Mouse (Mus musculus): ENCODE results near the gene Rhoj. TPM values are rescaled to one million over a fixed set of nuclear protein-coding genes. Genes with fewer than 3 reads are reported as not detected.

Rhoj gene
- polyA plus RNA-seq (2016; fragmentation: Nextera tagmentation; extraction: Ambion mirVana), result 32.7 and 33.0 TPM in 2 replicates

GRCm38 (mm10) chr12:75307961-75308951, at the start of gene Rhoj:
Gene Rhoj (plus strand): TSS chr12:75308322.
- Histone ChIP-seq H3K27ac (peak within 1 kb of the TSS; percentile 93), H3K4me3 (replicated peaks) (peak within 1 kb of the TSS; percentile 60), H3K9ac (replicated peaks) (peak within 1 kb of the TSS; percentile 79), H3K4me1 (replicated peaks) (peaks cover 14% of the 10 kb centered on the region; the same call in 1 of the 2 replicates), H3K4me2 (peak within 1 kb of the TSS; percentile 80), H3K36me3 (no peaks in the 10 kb centered on the region), H3K9me3 (no peaks in the 10 kb centered on the region), H3K27me3 (no peaks in the 10 kb centered on the region)
- 1% methylated on average over 34 of the region's 34 CpGs for WGBS
- ATAC-seq (ENCODE audit: insufficient number of reproducible peaks, insufficient read depth, low FRiP score, low TSS enrichment, low read depth), result peak; percentile 86

GRCm38 (mm10) chr12:75271726-75272125, 36.4 kb upstream of the Rhoj start:
- no peaks in the 10 kb centered on the region for H3K4me1 ChIP-seq (replicated peaks)
- ATAC-seq (ENCODE audit: insufficient number of reproducible peaks, insufficient read depth, low FRiP score, low TSS enrichment, low read depth), result no peak
- H3K4me2 ChIP-seq, result no peak overlapping the region
- 80% methylated on average over 4 of the region's 4 CpGs for WGBS
- no peaks in the 10 kb centered on the region for H3K27me3 ChIP-seq
- no peak overlapping the region for H3K27ac ChIP-seq
- no peak overlapping the region for H3K9ac ChIP-seq (replicated peaks)
- no peaks in the 10 kb centered on the region for H3K9me3 ChIP-seq
- H3K4me3 ChIP-seq (replicated peaks), result no peak overlapping the region
- H3K36me3 ChIP-seq, result no peaks in the 10 kb centered on the region

GRCm38 (mm10) chr12:75275730-75276129, 32.4 kb upstream of the Rhoj start:
- WGBS, result 60% methylated on average over 2 of the region's 2 CpGs
- Histone ChIP-seq H3K4me2 (no peak overlapping the region), H3K27ac (no peak overlapping the region), H3K36me3 (no peaks in the 10 kb centered on the region), H3K9ac (replicated peaks) (no peak overlapping the region), H3K27me3 (no peaks in the 10 kb centered on the region), H3K9me3 (no peaks in the 10 kb centered on the region), H3K4me1 (replicated peaks) (no peaks in the 10 kb centered on the region), H3K4me3 (replicated peaks) (no peak overlapping the region)
- no peak for ATAC-seq (ENCODE audit: insufficient number of reproducible peaks, insufficient read depth, low FRiP score, low TSS enrichment, low read depth)

DNA sequence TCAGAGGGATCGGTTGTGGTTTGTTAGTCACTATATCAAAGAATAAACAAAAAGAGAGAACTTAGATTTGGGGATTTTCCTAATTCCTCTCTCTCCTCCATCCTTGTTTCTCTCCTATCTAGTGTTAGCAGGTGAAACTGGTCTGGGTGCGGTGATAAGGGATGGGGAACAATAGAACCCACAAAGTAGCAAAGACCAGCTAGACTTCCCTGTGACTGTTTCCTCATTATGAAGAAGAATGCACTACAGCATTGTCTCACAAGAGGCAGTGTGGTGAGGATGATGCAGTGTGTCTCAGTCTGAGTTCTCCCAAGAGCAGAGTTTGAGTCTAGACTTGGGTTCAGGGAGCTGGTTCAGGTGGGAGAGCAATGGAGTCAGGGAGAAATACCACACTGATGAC, 30.7 kb upstream of the Rhoj start:
- Histone ChIP-seq H3K4me1 (replicated peaks) (no peaks in the 10 kb centered on the region), H3K4me3 (replicated peaks) (no peak overlapping the region), H3K4me2 (no peak overlapping the region), H3K27me3 (no peaks in the 10 kb centered on the region), H3K36me3 (no peaks in the 10 kb centered on the region), H3K9ac (replicated peaks) (no peak overlapping the region), H3K27ac (no peak overlapping the region), H3K9me3 (no peaks in the 10 kb centered on the region)
- 89% methylated on average over 2 of the region's 2 CpGs for WGBS
- no peak for ATAC-seq (ENCODE audit: insufficient number of reproducible peaks, insufficient read depth, low FRiP score, low TSS enrichment, low read depth)

- Histone ChIP-seq H3K4me3 (replicated peaks) (no peak overlapping the region), H3K4me1 (replicated peaks) (no peaks in the 10 kb centered on the region), H3K9me3 (no peaks in the 10 kb centered on the region), H3K27ac (no peak overlapping the region), H3K9ac (replicated peaks) (no peak overlapping the region), H3K4me2 (no peak overlapping the region), H3K36me3 (no peaks in the 10 kb centered on the region), H3K27me3 (no peaks in the 10 kb centered on the region)
- 65% methylated on average over 7 of the region's 7 CpGs for WGBS
- no peak for ATAC-seq (ENCODE audit: insufficient number of reproducible peaks, insufficient read depth, low FRiP score, low TSS enrichment, low read depth)
Measured at GRCm38 (mm10) chr12:75280502-75280901, 27.6 kb upstream of the Rhoj start.

GRCm38 (mm10) chr12:75283226-75283625, 24.9 kb upstream of the Rhoj start:
- ATAC-seq (ENCODE audit: insufficient number of reproducible peaks, insufficient read depth, low FRiP score, low TSS enrichment, low read depth), result no peak
- Histone ChIP-seq H3K4me2 (no peak overlapping the region), H3K27me3 (no peaks in the 10 kb centered on the region), H3K4me3 (replicated peaks) (no peak overlapping the region), H3K36me3 (no peaks in the 10 kb centered on the region), H3K9me3 (no peaks in the 10 kb centered on the region), H3K4me1 (replicated peaks) (peaks cover 8% of the 10 kb centered on the region), H3K27ac (no peak overlapping the region), H3K9ac (replicated peaks) (no peak overlapping the region)
- WGBS, result 46% methylated on average over 2 of the region's 2 CpGs

DNA sequence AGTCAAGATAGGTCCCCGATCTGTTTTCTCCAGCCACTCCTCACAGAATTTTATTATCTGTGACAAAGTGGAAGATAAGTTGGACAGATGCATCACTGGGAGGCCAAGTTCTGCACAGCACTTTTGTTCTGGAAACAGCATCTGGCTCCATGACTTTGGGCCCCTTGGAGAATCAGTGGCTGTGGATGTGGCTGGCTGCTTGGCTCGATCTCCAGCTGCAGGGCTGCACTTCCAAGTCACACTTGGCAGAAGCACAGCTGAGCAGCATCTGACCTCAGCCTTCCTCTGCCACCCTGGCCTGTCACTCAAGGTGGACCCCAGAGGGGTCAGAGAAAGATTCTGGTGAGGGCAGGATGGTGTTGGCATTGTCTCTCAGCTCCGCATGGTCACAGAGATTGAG, 22.0 kb upstream of the Rhoj start:
- no peak for ATAC-seq (ENCODE audit: insufficient number of reproducible peaks, insufficient read depth, low FRiP score, low TSS enrichment, low read depth)
- Histone ChIP-seq H3K4me2 (no peak overlapping the region), H3K27me3 (no peaks in the 10 kb centered on the region), H3K27ac (peak overlapping the region; percentile 42; the same call in 1 of the 2 replicates), H3K4me3 (replicated peaks) (no peak overlapping the region), H3K36me3 (no peaks in the 10 kb centered on the region), H3K9ac (replicated peaks) (no peak overlapping the region), H3K9me3 (no peaks in the 10 kb centered on the region), H3K4me1 (replicated peaks) (peaks cover 8% of the 10 kb centered on the region)
- WGBS, result 57% methylated on average over 3 of the region's 3 CpGs

DNA sequence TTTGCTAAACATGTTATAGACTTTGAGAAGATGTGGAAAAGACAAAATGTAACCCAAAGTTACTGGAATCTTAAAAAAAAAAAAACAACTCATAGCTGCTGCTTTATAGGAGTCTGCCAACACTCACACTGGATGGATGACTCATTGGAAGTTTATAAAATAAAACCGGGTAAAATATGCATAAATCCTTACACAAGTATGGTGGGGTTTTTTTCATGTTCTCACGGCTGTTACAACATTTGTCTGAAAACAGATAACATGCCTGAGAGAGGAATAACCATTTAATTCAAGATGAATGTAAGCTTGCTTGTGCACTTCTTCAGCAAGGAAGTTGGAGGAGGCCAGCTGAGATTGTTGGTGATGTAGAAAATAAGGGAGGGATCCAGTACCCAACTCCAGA, 17.6 kb upstream of the Rhoj start:
- Histone ChIP-seq H3K9me3 (no peaks in the 10 kb centered on the region), H3K36me3 (no peaks in the 10 kb centered on the region), H3K27ac (no peak overlapping the region), H3K4me2 (no peak overlapping the region), H3K4me3 (replicated peaks) (no peak overlapping the region), H3K27me3 (no peaks in the 10 kb centered on the region), H3K9ac (replicated peaks) (no peak overlapping the region), H3K4me1 (replicated peaks) (peaks cover 8% of the 10 kb centered on the region)
- WGBS, result 78% methylated on average over 2 of the region's 2 CpGs
- ATAC-seq (ENCODE audit: insufficient number of reproducible peaks, insufficient read depth, low FRiP score, low TSS enrichment, low read depth), result no peak

- WGBS, result 92% methylated on average over 5 of the region's 5 CpGs
- no peak overlapping the region for H3K9ac ChIP-seq (replicated peaks)
- no peaks in the 10 kb centered on the region for H3K36me3 ChIP-seq
- no peaks in the 10 kb centered on the region for H3K27me3 ChIP-seq
- peaks cover 2% of the 10 kb centered on the region; the same call in 1 of the 2 replicates for H3K4me1 ChIP-seq (replicated peaks)
- no peak for ATAC-seq (ENCODE audit: insufficient number of reproducible peaks, insufficient read depth, low FRiP score, low TSS enrichment, low read depth)
- H3K4me3 ChIP-seq (replicated peaks), result no peak overlapping the region
- no peak overlapping the region for H3K27ac ChIP-seq
- no peaks in the 10 kb centered on the region for H3K9me3 ChIP-seq
- no peak overlapping the region for H3K4me2 ChIP-seq
Measured at GRCm38 (mm10) chr12:75291556-75291955, 16.6 kb upstream of the Rhoj start.

GRCm38 (mm10) chr12:75292939-75293338, 15.2 kb upstream of the Rhoj start:
- H3K27me3 ChIP-seq, result no peaks in the 10 kb centered on the region
- 81% methylated on average over 6 of the region's 6 CpGs for WGBS
- no peaks in the 10 kb centered on the region for H3K36me3 ChIP-seq
- no peaks in the 10 kb centered on the region for H3K4me1 ChIP-seq (replicated peaks)
- no peak for ATAC-seq (ENCODE audit: insufficient number of reproducible peaks, insufficient read depth, low FRiP score, low TSS enrichment, low read depth)
- no peak overlapping the region for H3K4me3 ChIP-seq (replicated peaks)
- no peak overlapping the region for H3K27ac ChIP-seq
- H3K9me3 ChIP-seq, result no peaks in the 10 kb centered on the region
- no peak overlapping the region for H3K9ac ChIP-seq (replicated peaks)
- H3K4me2 ChIP-seq, result no peak overlapping the region

- no peaks in the 10 kb centered on the region for H3K27me3 ChIP-seq
- 67% methylated on average over 1 of the region's 1 CpGs for WGBS
- H3K36me3 ChIP-seq, result no peaks in the 10 kb centered on the region
- H3K27ac ChIP-seq, result no peak overlapping the region
- H3K9ac ChIP-seq (replicated peaks), result no peak overlapping the region
- no peak overlapping the region for H3K4me2 ChIP-seq
- no peak for ATAC-seq (ENCODE audit: insufficient number of reproducible peaks, insufficient read depth, low FRiP score, low TSS enrichment, low read depth)
- no peaks in the 10 kb centered on the region for H3K4me1 ChIP-seq (replicated peaks)
- no peak overlapping the region for H3K4me3 ChIP-seq (replicated peaks)
- H3K9me3 ChIP-seq, result no peaks in the 10 kb centered on the region
Measured at GRCm38 (mm10) chr12:75299865-75300264, 8.3 kb upstream of the Rhoj start.

Measured in limb, embryonic 12.5 days (tissue).